Mouse (Mus musculus) megakaryocyte, embryonic 14.5 days (primary cell): ENCODE data around the gene Apoc2.

Experiments
- FLI1 ChIP-seq: IDR thresholded peaks from 2 replicates; pipeline ENCODE4 v1.6.1; 2012; ENCODE audit warnings: low read length, inconsistent platforms, mixed read lengths
- GATA1 ChIP-seq: IDR thresholded peaks from 3 replicates; pipeline ENCODE4 v1.6.1; 2012; ENCODE audit warnings: mixed read lengths, low read length, inconsistent platforms, borderline replicate concordance

- TF ChIP-seq GATA1, result no peak
- TF ChIP-seq FLI1, result no peak
Measured at GRCm38 (mm10) chr7:19632275-19632674, 45.5 kb downstream of the Apoc2 start.
